Mouse (Mus musculus) CD4-positive, CD25-positive, alpha-beta regulatory T cell, adult 2 months (primary cell): ENCODE results near the gene Zfp872.

ENCODE experiments used
- DNase-seq: peaks from one replicate; pipeline ENCODE4 v3.0.0-alpha.2; 2012; ENCODE audit warnings: low read depth, low spot score

Gene Zfp872

DNA sequence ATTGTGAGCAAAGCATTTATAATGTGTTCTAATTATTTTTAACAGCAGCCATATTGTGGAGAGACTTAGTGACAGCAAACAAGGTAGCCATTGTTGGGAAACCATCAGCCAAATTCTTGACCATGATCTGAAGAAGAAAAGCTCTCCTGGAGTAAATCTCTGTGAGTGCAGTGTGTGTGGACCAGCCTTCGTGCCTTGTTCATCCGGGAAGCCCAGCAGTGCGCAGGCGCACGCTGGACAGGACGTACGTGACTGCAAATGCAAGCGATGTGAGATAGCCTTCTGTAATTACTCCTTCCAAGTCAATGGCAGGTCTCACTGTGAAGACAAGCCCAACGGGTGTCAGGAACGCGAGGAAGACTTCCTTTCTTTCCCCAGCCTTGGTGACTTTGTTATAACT, 18.6 kb upstream of the Zfp872 start:
- no peak for DNase-seq

DNA sequence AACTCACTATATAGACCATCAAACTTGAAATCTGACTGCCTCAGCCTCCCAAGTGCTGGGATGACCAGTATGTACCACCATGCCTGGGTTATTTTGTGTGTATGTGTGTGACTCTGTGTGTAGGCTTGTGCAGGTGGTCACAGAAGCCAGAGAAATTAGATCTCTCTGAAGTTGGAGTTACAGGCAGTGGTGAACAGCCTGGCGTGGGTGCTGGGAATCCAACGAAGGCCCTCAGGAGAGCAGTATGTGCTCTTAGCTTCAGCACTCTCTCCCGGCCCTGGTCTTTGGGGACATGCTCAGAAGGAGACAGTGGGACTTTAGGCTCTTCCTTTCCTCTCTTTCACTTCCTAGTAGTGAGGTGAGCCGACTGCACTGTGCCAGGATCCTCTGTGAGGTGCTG, 15.6 kb upstream of the Zfp872 start:
- DNase-seq, result no peak

DNA sequence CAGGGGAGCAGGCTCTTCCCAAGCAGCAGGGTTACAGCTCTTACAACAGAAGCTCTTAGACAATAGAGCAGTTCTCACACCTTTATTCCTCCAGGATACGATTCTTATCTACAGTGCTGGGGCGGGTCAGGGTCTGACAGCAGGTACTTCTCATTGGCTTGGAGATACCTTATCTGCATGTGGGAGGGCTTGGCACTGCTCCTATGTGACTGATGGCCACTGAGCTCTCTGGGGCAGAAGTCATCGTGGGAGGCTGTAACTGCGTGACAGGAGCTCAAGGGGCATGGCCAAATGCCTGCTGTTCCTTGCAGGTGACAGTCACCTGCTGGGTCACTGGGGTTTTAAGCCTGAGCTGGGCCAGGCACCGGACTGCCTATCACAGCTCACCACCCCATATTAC, 8.5 kb downstream of the Zfp872 start:
- DNase-seq, result no peak

DNA sequence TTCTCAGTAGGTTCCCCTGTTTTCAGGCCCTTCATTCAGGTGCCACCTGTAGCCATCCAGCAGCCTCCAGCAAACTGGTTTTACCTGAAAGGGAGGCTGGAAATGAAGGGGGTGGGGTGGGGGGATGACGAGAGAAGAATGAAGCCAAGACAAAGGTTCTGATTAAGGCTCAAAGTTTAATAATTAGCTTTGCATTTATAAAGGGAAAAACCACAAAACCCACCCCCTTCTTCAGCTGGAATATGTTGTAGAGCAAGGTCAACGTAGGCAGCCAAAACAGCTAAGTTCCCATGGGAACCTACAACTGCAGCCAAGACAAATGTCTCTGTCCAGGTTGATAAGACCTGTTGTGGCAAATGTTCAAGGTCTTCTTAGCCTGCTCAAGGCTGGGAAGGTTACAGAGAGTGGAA, 25.9 kb downstream of the Zfp872 start:
- no peak for DNase-seq

DNA sequence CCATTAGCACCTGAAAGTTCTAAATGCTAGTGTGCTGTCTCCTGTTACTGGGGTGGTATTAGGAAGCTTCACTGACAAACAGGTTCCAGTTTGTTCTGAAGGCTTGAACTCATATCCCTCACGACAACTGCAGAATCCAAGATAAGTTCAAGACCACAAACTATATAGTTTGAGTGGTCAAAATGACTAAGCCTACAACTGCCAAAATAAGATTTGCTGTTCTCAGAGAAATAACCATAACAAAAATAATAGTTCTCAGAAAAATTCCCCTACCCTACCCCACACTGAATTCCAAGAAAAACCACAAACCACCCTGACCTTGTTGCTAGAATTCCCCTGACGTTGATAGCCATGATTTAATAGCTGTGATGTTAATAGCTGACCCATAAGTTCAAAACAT, 26.7 kb downstream of the Zfp872 start:
- DNase-seq, result no peak

DNA sequence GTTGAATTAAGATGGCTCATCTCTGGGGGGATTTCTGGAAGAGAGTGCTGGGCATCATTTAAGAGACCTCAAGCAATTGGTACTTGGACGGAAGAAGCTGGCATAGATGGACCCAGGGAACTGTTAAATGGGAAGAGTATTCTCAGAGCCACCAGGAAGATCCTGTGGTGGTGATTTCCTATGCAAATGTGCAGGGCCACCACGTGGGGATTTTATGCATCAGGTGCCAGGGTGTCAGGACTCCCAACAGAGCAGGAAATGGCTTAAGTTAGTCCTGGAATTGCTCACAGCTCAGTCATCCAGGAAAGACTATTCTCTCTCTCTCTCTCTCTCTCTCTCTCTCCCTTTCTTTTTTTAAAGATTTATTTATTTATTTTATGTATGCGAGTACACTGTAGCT, 28.8 kb downstream of the Zfp872 start:
- DNase-seq, result no peak

DNA sequence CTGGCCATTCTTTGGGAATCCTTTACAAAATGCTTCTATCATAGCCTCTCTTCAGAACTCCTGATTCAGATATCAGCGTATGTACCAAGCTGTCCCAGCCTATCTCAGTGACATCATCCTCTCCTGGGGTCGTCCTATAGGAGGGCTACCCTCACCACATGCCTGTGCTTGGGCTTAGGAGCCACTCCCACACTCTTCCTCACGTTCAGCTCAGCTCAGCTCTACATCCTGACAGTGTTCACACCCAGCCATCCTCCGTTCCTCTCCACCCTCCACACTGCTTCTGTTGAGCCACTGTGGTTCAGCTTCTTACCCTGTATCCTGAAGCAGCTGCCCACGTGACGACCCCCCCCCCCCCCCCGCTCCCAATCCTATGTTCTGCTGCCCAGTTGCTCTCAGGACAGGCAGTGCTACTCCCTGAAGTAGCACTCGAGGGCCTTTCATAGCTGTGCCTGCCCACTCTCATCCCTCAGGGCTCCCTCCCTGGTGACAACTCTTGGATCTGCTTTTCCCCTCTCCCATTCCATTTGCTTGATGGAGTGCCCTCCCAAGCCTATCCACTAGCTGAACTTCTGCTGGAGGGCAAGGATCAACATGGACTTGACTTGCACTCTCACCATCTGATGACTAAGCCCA, 30.1 kb downstream of the Zfp872 start:
- no peak for DNase-seq

DNA sequence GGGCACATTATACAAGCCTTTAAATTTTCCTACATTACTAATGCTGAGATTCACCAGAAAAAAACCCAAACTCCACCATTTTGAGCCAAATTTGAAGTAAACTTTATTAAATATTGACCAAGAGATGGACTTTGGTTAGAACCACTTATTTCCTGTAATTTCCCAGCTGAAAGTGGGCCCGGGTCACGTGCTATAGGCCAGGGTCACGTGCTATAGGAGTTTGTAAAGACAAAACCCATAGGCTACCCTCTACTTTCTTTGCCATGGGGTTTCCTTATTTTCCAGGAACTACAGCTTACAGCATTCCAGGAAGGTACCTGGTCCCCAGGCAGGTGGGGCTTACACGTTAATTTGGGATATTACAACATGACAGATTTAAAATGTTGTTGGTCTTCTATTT, 36.2 kb downstream of the Zfp872 start:
- DNase-seq, result no peak

DNA sequence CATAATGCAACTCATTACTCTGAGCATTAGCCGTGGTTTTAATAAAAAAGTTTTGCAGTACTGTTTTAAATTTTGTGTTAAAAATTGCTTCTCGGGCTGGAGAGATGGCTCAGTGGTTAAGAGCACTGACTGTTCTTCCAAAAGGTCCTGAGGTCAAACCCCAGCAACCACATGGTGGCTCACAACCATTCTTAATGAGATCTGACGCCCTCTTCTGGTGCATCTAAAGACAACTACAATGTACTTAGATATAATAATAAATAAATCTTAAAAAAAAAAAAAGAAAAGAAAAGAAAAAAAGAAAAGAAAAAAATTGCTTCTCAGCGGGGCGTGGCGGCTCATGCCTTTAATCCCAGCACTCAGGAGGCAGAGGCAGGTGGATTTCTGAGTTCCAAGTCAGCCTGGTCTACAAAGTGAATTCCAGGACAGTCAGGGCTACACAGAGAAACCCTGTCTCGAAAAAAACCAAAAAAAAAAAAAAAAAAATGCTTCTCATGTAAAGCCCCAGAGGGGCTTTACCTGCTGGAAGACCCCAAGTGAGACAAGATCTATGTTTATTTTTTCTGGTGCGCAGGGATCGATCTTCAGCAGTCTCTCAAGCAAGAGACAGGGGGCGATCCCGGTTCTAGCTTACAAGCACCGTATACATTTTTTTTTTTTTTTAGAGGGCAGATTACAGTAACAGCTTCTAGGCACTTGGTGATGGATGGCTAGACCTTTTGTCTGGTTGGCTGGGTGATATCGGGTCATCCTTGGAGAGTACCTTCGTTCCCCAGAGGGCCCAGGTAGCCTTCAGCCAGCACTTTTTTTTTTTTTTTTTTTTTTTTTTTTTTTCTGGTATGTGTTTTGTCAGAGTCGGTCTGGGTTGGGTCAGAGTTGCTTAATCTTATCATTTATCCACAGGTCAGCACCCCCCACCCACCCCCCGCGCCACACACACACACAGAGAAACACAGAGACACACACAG, 36.9 kb downstream of the Zfp872 start:
- peak; percentile 84 for DNase-seq

DNA sequence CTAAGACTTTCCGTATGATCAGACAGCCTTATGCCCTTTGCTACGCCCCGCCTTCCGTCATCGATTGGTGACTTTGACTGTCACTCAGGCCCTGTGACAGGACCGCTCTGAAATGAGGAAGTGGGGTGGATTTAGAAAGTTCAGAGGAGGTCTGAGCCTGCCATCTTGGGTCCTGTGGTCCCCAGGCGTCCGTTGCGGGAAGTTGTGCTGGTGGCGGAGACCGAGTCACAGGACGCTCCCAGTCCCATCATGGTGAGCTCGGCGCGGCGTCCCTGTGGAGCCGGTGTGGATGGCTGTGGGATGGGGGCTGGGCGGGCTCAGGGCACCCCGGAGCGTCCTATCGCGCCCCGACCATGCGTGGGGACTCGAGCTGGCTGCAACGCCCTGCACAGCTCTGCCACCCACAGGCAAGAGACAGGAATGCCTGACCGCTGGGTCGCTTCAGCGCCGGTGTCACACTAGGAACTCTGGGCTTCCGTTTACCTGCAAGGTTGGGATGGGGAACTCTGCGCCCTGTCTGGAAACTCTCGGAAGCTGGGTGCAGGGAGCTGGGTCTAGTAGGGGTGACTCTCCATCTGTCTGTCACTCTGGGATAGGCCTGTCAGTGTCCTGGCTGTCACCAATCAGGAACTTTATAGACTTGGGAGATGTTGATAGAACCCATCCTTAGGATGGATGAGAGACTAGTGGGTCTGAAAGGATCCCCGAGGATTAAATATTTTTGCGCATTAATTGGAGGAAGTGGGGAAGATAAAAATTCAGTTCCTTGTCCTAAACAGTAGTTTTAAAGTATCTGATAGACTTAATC, 37.9 kb downstream of the Zfp872 start, which contains the start of gene Zfp809:
Gene Zfp809, plus strand, starts transcription at position 134 of the 808 bp plus-strand sequence.
- DNase-seq, result peak; percentile 100

DNA sequence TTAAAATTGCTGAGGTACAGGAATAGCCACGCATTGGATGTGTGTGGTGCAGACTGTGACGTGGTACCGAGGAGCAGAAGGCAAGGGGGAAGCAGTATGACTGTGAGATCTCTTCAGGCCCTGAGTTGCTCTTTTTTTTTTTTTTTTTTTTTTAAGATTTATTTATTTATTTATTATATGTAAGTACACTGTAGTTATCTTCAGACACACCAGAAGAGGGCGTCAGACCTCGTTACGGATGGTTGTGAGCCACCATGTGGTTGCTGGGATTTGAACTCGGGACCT, 38.4 kb downstream of the Zfp872 start:
- DNase-seq, result peak; percentile 48

DNA sequence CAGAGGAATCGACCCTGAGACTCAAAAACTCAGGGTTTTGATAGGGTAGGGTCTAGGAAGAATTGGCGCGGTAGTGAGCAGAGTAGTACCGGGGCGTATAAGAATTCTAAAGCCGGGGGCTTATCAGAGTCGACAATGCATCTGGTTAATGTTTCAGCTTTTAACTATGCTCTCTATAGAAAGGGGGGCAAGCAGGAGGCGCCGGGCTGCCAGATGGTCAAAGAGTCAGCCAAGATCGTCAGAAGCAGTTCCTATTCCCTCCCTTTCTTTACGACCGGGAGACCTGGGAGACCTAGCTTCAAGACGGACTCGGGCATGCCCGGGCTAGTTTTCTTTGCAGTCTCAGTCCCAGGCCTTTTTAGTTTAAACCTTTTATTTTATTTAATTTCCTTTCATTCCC, 39.0 kb downstream of the Zfp872 start:
- no peak for DNase-seq

DNA sequence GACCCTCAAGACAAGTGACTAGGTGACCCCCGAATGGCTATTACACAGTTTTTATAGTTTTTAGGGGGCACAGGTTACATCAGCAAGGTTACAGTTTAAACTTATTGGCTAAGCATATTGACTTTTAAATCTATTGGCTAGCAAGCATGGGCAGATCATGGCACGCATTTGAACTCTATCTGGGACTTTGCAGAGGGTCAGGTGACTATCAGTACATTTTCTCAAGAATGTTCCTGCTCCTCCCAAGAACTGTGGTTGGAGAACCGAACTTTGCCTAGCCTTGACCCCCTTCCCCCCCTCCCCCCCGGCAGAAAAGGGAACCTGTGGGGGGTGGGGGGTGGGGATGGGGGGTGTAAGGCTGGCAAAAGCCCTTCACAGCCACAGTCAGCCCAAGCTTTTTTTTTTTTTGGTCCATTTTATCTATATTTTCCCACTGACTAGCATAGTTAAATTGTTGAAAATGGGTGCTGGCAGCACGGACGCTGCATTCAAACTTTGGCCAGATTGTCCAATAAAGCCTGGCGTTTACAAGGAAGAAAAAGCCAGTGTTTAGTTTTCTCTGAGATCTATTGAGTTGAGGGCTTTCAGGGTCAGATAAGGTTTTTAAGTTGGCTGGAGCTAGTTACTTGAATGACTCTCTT, 41.6 kb downstream of the Zfp872 start:
- DNase-seq, result no peak

DNA sequence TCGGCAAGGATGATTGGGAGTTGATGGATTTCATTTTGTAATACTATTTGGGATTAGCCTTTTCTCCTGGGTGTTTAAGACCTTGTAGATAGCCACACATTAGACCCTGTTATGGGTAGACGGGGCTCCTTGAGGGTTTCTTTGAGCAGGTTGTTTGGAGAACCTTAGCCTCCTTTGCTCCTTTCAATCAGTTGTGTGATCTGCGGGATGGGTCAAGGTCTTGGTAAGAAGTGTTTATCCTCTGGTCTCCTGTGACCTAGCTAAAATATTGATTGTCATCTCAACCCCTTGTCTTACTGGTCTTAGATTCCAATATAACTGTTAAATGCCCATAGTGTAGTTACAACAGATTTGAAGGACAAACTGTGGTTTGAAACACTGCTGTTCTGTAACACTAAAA, 42.2 kb downstream of the Zfp872 start:
- DNase-seq, result no peak

DNA sequence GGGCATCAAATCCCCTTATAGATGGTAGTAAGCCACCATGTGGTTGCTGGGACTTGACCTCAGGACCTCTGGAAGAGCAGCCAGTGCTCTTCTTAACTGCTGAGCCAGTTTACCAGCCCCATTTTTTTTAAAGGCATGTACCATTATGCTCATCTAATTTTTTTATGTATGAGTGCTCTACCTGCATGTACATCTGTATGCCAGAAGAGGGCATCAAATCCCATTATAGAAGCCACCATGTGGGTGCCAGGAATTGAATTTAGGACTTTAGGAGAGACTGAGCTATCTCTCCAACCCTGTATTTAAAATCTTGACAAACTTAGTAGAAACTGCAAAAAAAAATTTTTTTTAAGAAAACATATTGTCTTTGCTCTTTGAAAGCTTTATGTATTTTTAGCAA, 42.7 kb downstream of the Zfp872 start:
- peak; percentile 49 for DNase-seq

DNA sequence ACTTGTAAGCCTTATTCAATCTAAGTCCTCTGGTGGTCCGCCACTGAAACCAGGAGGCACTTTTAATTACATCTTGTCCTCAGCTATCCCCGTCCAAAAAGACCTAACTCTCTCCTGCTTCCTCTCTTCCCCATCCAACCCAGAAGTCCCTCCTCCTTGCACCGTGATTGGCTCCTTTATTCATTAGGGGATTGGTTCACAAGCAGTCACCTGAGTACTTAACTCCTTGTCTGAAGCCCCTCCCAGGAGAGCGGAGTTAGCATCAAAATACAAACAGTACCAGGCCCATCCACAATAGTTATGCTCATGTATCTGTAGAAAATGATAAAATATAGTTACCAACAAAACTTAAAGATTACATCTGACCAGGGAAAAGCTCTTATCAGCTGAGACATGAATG, 52.1 kb downstream of the Zfp872 start:
- DNase-seq, result no peak

DNA sequence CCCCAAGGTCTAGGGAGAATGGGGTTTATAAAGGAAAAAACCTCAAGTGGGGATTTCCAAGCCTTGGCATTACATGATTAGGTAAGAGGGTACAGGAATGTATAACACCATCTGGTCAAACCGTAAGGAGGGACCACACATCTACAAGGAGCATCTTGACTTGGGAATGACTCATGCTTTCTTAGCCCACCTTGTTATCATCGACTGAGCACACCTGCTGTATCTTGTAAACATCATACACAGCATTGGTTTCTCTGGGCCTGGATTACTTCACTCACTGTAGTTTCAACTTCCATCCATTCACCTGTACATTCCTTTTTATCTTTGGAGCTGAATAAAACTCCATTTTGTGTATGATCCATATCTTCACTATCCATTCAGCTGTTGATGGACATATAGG, 56.4 kb downstream of the Zfp872 start:
- DNase-seq, result no peak
